Mouse (Mus musculus) E14TG2a.4 (cell line): ENCODE results near the gene Arrdc4.

ENCODE experiments used
- CTCF ChIP-seq: conservative IDR thresholded peaks from 2 replicates; pipeline ENCODE4 v1.5.1; 2014; ENCODE audit warnings: low read length
- NANOG ChIP-seq: IDR thresholded peaks from 2 replicates; pipeline ENCODE4 v1.6.1; 2014; ENCODE audit warnings: borderline replicate concordance, low read length, mixed read lengths
- POU5F1 ChIP-seq: IDR thresholded peaks from 2 replicates; pipeline ENCODE4 v1.6.1; 2014; ENCODE audit warnings: low read length, borderline replicate concordance

DNA sequence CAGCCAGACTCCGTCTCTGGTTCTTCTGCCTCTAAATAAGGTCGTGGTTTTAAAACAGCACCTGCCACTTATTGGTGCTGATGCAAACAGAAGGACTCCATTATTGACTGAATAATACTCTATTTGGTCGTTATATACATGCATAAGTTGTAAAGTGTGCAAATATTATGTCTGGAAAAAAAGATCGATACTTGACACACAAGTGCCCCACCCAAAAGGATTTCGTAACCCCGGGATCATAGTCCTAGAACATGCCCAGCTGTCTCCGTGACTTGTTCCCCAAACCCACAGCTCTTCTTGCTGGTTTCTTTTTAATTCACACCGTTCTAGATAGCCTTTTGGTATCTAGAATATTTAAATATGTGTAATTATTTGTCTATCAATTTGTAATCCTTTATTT is 878 bp upstream of the Arrdc4 start:
- no peak for TF ChIP-seq CTCF
- TF ChIP-seq POU5F1 = no peak
- no peak for TF ChIP-seq NANOG
